Mouse (Mus musculus) lung, embryonic 14.5 days (tissue): ENCODE results near the gene Nfx1. TPM values are rescaled to one million over a fixed set of nuclear protein-coding genes. Genes with fewer than 3 reads are reported as not detected.
A peak's percentile ranks its signal among the peaks of the same experiment; 100 is the strongest.
"Not testable (repeated sequence)": the region's sequence is repeated elsewhere in the genome, so short reads cannot be mapped to it uniquely, and the experiment has no call there.

Source experiments
- ATAC-seq: fragments of 200-750 bp; cut with Nextera tagmentation; 2 replicates; pipeline ENCODE4 v1.8.0; 2017; ENCODE audit warnings: mild to moderate bottlenecking, moderate TSS enrichment, moderate library complexity; ENCODE audit not compliant: insufficient read depth
- DNase-seq: peaks from one replicate; pipeline ENCODE4 v3.0.0-alpha.2; 2015
- H3K27ac ChIP-seq: fragments of 300-500 bp; sonication (generic); 2 replicates; pipeline ENCODE4 v1.5.1; 2014; ENCODE audit warnings: low read depth, mild to moderate bottlenecking, moderate library complexity
- H3K27me3 ChIP-seq: fragments of 300-500 bp; sonication (generic); 2 replicates; pipeline ENCODE4 v1.6.1; 2014; ENCODE audit warnings: low read length, control low read depth; ENCODE audit not compliant: insufficient read depth
- H3K36me3 ChIP-seq: fragments of 300-500 bp; sonication (generic); 2 replicates; pipeline ENCODE4 v1.6.1; 2014; ENCODE audit warnings: control low read depth; ENCODE audit not compliant: insufficient read depth
- H3K4me1 ChIP-seq: fragments of 300-500 bp; sonication (generic); 2 replicates; pipeline ENCODE4 v1.6.1; 2014; ENCODE audit warnings: antibody characterized with exemption, control low read depth; ENCODE audit not compliant: insufficient read depth
- H3K4me2 ChIP-seq: fragments of 300-500 bp; sonication (generic); 2 replicates; pipeline ENCODE4 v1.6.1; 2014; ENCODE audit warnings: mild to moderate bottlenecking
- H3K4me3 ChIP-seq: fragments of 300-500 bp; sonication (generic); 2 replicates; pipeline ENCODE4 v1.5.1; 2014; ENCODE audit warnings: low read depth, low read length
- H3K9ac ChIP-seq: fragments of 300-500 bp; sonication (generic); 2 replicates; pipeline ENCODE4 v1.6.1; 2014
- H3K9me3 ChIP-seq: fragments of 300-500 bp; sonication (generic); 2 replicates; pipeline ENCODE4 v1.6.1; 2016; ENCODE audit warnings: low read depth, low read length, control low read depth
- CTCF ChIP-seq: IDR thresholded peaks from 2 replicates; pipeline ENCODE4 v1.5.1; 2016; ENCODE audit warnings: antibody characterized with exemption, low read depth
- WGBS: fragments of 180-500 bp; shearing (Covaris S2); extraction: QIAGEN DNeasy Blood & Tissue Kit; methylation state at CpG from one replicate; pipeline ENCODE4 v1.1.7; 2014; 5-methylcytosine and 5-hydroxymethylcytosine counted together
- polyA plus RNA-seq: library from polyadenylated mRNA; unstranded; fragments of >200 nt; fragmentation: Nextera tagmentation; extraction: Ambion mirVana; gene quantifications from 2 replicates; pipeline ENCODE4 v1.2.1, GENCODE M21; 2014

Gene Nfx1
- 95.7 and 96.9 TPM in 2 replicates for polyA plus RNA-seq

- peak; percentile 95 for ATAC-seq
- Histone ChIP-seq H3K4me3 (peak within 1 kb of the TSS; percentile 95), H3K4me2 (peak within 1 kb of the TSS; percentile 77), H3K27ac (peak within 1 kb of the TSS; percentile 96), H3K36me3 (peaks cover 29% of the 10 kb centered on the region), H3K9ac (peak within 1 kb of the TSS; percentile 76), H3K9me3 (no peaks in the 10 kb centered on the region), H3K27me3 (no peaks in the 10 kb centered on the region), H3K4me1 (0 out of 2 replicates have a peak, but pooled peaks cover 6% of the 10 kb centered on the region)
- under 1% methylated on average over 82 of the region's 85 CpGs for WGBS
- no peak for TF ChIP-seq CTCF
- DNase-seq = peak; percentile 98
Observed at GRCm38 (mm10) chr4:40970842-40971701, at the start of gene Nfx1. Nfx1 (plus strand) TSS chr4:40970906.

- Histone ChIP-seq H3K27ac (no peak overlapping the region), H3K4me3 (no peak overlapping the region), H3K27me3 (no peaks in the 10 kb centered on the region), H3K9me3 (no peaks in the 10 kb centered on the region), H3K36me3 (no peaks in the 10 kb centered on the region), H3K4me1 (no peaks in the 10 kb centered on the region), H3K9ac (no peak overlapping the region), H3K4me2 (no peak overlapping the region)
- 53% methylated on average over 3 of the region's 3 CpGs for WGBS
- no peak for ATAC-seq
- DNase-seq = no peak
- TF ChIP-seq CTCF = no peak
Observed at GRCm38 (mm10) chr4:40921288-40921687, 49.4 kb upstream of the Nfx1 start.

- Histone ChIP-seq H3K36me3 (no peaks in the 10 kb centered on the region), H3K9ac (no peak overlapping the region), H3K27ac (no peak overlapping the region), H3K4me1 (no peaks in the 10 kb centered on the region), H3K9me3 (no peaks in the 10 kb centered on the region), H3K27me3 (no peaks in the 10 kb centered on the region), H3K4me2 (no peak overlapping the region), H3K4me3 (no peak overlapping the region)
- WGBS = 70% methylated on average over 6 of the region's 6 CpGs
- no peak for ATAC-seq
- no peak for TF ChIP-seq CTCF
- no peak for DNase-seq
Observed at GRCm38 (mm10) chr4:40923087-40923651, 47.5 kb upstream of the Nfx1 start.

- Histone ChIP-seq H3K4me3 (no peak overlapping the region), H3K36me3 (no peaks in the 10 kb centered on the region), H3K27ac (no peak overlapping the region), H3K4me1 (no peaks in the 10 kb centered on the region), H3K4me2 (no peak overlapping the region), H3K9ac (no peak overlapping the region), H3K9me3 (no peaks in the 10 kb centered on the region), H3K27me3 (no peaks in the 10 kb centered on the region)
- TF ChIP-seq CTCF = no peak
- no peak for ATAC-seq
- DNase-seq = no peak
- 50% methylated on average over 3 of the region's 3 CpGs for WGBS
Observed at GRCm38 (mm10) chr4:40925568-40925967, 45.1 kb upstream of the Nfx1 start.

GRCm38 (mm10) chr4:40929046-40929445 is 41.7 kb upstream of the Nfx1 start:
- Histone ChIP-seq H3K9me3 (no peaks in the 10 kb centered on the region), H3K27me3 (no peaks in the 10 kb centered on the region), H3K36me3 (peaks cover 19% of the 10 kb centered on the region), H3K4me2 (no peak overlapping the region), H3K4me3 (no peak overlapping the region), H3K4me1 (no peaks in the 10 kb centered on the region), H3K9ac (no peak overlapping the region), H3K27ac (no peak overlapping the region)
- 80% methylated on average over 7 of the region's 7 CpGs for WGBS
- TF ChIP-seq CTCF = no peak
- ATAC-seq (no peak), DNase-seq (no peak)

- TF ChIP-seq CTCF = no peak
- ATAC-seq = no peak
- WGBS = 74% methylated on average over 5 of the region's 5 CpGs
- Histone ChIP-seq H3K9me3 (no peaks in the 10 kb centered on the region), H3K9ac (no peak overlapping the region), H3K4me3 (no peak overlapping the region), H3K27me3 (no peaks in the 10 kb centered on the region), H3K27ac (no peak overlapping the region), H3K36me3 (peaks cover 57% of the 10 kb centered on the region), H3K4me1 (no peaks in the 10 kb centered on the region), H3K4me2 (no peak overlapping the region)
- no peak for DNase-seq
Observed at GRCm38 (mm10) chr4:40933694-40934093, 37.0 kb upstream of the Nfx1 start.

GRCm38 (mm10) chr4:40934369-40934768 is 36.3 kb upstream of the Nfx1 start:
- H3K27ac ChIP-seq, ATAC-seq, H3K9me3 ChIP-seq, H3K27me3 ChIP-seq, H3K4me3 ChIP-seq, H3K9ac ChIP-seq, H3K4me1 ChIP-seq, H3K4me2 ChIP-seq, DNase-seq: not testable (repeated sequence)
- H3K36me3 ChIP-seq = peaks cover 64% of the 10 kb centered on the region
- WGBS = 89% methylated on average over 3 of the region's 3 CpGs
